Mouse (Mus musculus) urinary bladder, postnatal 10 days (tissue): ENCODE measurements at regions not wholly inside any gene's neighbourhood (a gene's known extent, or its start where the extent isn't known, plus 50 kb on each side); places are given as distances from the start of the nearest gene placed in this dataset.

ENCODE experiments used
- DNase-seq: peaks from one replicate; pipeline ENCODE4 v3.0.0; 2022; ENCODE audit warnings: low spot score

DNA sequence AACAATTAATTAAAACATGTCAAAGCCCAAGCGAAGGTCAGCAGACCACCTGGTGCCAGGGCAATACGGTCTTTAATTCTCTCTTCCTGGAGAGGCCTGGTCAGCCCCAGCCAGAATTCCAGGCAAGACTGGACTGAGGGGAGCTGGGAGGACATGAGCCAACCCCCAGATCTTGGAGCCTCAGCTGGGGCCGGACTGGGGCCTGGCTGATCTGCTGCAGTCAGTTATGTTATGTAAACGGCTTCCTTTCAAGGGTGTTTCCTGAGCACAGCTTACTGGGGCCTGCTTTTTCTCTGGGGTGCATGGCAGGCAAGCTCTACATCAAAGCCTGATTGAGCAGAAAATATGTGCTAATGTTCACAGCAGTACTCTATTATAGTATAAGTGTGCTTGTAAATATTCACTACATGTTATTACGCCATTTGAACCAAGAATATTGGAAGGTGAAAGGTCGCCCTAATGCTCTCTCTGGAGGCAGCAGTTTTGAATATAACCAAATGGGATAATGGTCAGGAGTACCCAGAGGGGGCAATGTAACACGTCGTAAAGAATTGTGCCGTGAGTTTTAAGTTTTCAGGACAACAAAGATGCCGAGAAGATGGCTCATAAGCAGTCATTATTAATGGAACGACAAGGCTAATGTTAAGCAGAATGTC lies 96.5 kb upstream of the Mgmt start:
- no peak for DNase-seq

DNA sequence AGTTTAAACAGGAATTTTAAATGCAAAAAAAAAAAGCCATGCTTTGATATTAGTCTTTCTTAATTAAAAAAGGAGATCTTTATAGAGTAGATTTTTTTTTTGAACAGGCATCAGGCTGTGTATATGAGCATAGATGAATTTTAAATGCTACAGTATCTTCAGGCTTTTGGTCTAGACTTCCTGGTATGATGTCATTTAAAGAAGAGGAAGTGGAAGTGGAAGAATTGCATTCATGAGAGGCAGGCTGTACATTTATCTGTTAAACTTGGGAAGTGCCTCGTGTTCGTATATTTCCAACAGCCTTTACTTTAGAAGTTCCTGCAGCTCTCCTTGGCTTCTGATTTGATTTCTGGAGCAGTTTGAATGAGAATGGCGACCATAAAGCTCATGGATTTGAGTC lies 95.8 kb upstream of the Mgmt start:
- no peak for DNase-seq

- DNase-seq = no peak
Observed at GRCm38 (mm10) chr7:136807101-136807500, 87.3 kb upstream of the Mgmt start.

GRCm38 (mm10) chr7:136807968-136808367 lies 86.4 kb upstream of the Mgmt start:
- DNase-seq = no peak

- DNase-seq = no peak
Observed at GRCm38 (mm10) chr7:136809576-136809975, 84.8 kb upstream of the Mgmt start.

DNA sequence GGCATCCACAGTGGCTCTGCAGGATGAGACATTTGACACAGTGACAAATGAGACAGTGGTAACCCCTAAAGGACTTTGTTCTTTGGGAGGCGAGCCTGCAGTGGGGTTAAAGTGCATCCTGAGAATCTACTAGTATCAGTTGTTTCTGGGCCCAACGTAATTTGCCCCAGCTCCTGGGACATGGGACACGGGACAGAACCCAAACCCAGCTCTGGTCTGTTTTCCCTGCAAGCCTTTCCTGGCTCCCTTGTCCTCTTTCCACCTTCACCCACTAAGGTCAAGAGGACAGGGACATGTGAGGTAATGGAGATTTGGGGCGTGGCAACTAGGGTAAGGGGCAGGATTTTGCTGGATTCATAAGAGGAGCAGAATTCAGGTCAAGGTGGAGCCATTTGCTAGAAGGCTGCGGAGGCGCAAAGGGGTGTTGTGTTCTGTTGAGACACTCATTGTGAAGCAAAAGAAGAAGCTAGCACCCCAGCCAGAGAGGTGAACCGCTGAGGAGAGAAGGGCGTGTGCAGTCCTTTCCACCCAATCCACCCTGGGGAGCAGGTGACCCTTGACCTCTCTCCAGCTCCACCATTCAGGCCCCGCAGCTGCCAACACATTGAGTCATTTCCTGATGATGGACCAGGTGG lies 80.6 kb upstream of the Mgmt start:
- DNase-seq = no peak

GRCm38 (mm10) chr7:136814751-136815150 lies 79.7 kb upstream of the Mgmt start:
- no peak for DNase-seq

- DNase-seq = no peak
Observed at GRCm38 (mm10) chr7:136820291-136820690, 74.1 kb upstream of the Mgmt start.

DNA sequence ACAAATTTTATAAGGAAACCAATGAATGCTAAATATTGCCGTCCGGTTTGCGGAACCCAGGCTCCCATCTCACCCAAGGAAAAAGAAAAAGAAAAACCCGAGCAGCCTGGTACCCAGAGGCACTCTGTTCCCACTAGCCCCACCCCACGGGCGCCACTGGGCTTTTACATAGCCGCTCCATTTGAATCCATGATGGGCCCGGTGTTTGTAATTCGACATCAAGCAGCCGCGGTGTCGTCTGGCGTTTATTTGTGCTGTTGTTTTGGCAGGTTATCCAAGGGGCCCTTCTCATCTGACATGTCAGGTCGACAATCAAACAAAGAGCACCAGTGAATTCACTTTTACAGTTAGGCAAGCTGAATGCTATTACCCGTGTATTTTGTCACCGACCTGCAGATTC lies 68.8 kb upstream of the Mgmt start:
- DNase-seq = no peak

DNA sequence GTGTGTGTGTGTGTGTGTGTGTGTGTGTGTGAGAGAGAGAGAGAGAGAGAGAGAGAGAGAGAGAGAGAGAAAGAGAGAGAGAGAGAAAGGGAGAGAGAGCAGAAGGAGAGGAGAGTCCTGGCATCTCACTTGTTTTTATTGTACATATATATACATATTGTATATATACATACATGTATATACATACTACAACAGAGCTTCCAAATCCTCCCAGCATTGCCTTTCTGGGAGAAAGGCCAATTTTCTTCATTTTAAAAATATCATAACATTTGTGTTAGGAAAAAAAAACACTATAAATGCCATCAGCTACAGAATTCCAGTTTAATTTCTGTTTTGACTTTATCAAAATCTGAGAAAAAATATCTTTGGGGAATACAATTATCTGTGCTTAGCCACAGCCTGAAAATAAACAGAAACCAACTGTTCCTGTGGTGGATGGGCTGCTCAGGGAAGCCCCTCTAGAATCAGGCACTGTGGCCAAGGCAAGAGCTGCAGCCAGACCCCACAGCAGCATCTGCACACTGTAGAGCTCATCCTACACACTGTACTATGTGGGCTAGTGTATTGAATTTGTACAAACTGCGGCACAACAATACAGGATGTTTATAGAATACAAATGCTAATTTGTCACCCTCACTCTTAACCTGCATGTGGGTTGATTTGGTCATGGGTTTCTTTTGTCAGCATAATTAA lies 64.6 kb upstream of the Mgmt start:
- no peak for DNase-seq

DNA sequence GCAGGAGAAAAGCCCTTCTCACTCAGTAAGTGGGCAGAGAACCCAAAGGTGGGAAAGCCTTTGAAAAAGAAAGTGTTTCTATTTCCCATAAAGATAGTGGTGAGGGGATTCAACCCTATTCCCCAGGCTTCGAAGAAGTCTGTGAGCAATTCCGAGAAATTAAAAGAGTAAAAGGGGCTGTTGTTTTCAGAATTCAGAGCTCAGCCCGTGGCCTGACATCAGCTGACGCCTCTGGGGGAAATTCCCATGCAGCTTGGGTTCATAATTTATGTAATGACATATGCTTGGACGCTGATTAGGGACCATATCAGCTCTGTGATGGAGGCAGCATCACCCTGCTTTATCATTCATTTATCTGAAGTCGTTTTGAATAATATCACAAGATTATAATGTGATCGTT lies 62.0 kb upstream of the Mgmt start:
- no peak for DNase-seq

DNA sequence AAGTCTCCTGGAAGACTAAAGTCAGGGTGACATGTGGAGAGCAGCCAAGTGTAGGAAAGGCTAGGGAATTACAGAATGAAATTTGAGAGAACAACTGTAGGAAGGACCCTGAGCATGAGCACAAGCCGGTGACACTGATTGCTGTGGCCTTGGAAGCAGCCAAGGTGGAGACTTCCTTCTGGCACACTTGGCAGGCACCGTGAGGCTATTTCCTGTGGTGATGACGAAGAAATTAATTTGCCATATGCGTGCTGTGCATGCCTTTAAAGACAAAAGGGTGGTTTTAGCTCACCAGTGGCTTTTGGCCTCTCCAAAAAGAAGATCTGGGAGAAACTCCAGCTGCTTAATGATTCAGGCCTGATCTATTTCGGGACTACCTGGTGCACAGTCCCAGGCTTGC lies 55.4 kb upstream of the Mgmt start:
- DNase-seq = no peak

DNA sequence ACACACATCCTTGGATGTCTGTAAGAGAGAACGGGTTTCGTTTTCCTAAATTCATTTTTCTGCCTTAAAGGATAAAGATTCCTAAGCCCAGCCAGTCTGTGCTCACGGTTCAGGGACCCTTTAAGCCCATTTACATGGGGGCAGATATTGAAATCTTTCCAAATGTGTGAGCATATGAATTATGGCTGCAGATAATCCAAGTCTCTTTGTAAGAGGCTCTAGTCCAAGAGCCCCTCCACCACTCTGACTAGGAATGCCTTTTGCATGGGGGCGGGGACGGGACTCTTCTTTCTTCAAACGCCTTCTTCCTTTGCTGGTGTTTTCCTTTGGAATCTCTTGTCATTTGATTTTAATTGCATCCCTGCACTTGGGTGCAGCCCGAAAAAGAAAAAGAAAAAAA lies 54.2 kb upstream of the Mgmt start:
- no peak for DNase-seq

DNA sequence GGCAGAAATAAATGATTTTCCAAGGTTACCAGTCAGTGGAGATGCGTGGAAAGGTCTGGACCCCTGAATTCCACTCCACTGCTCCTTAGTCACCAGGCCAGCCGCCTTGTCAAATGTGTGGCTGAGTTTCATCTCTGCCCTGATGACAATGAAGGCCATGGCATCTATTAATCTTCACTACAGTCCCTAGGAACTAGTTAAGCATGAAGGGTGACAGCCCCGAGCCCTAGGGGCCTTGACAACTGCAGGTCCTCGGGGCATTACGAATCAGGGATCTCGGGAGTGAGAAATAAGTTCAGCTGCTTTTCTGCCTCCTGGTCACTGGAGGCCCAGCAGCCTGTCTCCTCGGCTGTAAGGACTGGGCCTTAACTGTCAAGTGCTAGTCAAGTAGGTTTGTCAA lies 51.7 kb upstream of the Mgmt start:
- no peak for DNase-seq

DNA sequence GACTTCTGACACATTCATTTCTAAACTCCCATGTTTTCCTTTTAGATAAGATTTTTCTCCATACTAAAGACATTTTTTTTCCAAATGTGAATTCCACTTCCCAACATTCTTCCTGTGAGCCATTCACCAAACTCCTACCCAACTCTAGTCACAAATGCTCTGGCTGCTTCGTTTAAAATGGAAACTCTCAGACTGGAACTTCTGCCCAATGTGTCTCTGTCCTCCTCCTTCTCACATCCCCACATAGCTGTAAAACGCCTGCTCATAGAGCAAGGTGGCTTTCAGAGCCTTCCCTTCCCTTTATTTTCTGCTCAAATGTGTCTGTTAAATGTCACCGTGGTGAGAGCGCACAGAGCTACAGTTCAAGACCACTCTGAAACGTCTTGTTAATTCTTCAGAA lies 50.1 kb upstream of the Mgmt start:
- DNase-seq = no peak
